Mouse (Mus musculus) layer of hippocampus, adult 9-11 months (tissue): ENCODE results near the gene Ghrh.
"Not testable (repeated sequence)": the region's sequence is repeated elsewhere in the genome, so short reads cannot be mapped to it uniquely, and the experiment has no call there.

Source experiments
- DNase-seq: peaks from one replicate; pipeline ENCODE4 v3.0.0; 2022

The Ghrh gene

DNA sequence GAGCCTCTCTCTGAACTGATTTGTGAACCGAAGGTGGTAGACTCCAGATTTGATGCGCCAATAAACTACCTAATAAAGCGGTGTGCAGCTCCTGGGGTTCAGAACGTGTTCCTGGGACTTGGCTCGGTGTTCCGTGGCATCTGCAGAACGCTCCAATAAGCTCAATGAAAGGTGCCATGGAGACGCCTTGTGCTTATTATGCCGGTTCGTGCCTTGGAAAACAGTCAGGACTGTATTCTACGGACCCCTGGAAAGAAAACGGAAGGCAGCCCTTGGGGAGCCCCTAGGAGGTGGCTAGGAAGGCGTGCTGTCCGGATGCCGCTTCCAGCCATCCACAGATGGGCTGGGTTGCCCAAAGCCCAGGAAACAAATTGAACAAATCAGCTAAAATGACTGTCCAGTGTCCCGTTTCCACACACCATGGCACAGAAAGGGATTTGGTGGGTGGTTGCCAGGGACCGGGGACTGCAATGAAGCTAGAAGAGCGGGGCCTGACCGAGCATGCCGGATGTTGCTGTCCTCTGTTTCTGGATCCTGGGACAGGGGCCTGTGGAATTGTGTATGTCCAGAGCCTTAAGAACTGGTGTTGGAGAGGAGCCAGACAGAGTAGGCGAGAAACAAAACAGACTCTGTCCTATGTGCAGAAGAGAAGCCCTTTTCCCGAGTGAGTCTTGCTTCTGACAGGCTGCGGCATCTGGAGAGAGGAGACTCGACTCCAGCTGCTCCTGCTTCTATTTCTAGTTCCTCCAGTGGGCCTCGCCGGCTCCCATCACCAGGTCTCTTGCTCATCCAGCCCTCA, at the start of gene Ghrh:
TSS of gene Ghrh (minus strand) at position 146 of the 799 bp plus-strand sequence.
- DNase-seq: peak; percentile 62

DNA sequence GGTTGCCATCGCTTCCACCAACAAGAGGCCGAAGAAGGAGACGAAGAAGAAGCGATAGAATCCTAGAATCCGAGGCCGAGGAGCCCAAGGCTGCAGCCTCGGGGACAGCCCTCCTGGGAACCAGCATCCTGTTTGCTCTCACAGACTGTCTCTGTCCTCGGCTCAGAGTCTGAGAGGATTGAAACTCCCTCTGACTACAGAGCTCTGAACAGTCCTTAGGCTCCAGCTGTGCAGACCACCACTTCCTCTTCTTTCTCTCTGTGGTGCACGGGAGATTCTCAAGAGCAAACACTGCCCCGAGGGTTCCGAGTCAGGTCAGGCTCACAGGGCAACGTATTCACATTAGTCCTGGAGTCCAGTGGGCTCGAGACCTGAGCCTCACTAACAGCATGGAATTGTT, 48.7 kb upstream of the Ghrh start:
- no peak for DNase-seq

DNA sequence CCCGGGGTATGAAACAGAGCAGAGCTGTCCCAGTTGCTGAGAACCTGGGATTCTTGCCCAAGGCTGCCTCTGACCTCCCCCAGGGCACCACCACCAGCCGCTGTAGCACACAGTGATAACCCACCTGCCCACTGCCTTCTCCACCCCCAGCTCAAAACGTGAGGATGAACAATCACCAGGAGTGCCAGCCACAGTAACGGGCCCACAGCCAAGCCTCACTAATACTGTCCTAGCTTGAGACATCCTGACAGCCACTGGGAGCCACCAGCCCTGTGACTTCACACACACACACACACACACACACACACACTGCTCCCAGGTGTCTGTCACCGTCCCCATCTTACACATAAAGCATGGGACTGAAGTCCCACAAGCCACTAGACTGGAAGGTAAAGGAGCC, 48.1 kb upstream of the Ghrh start:
- DNase-seq: no peak

DNA sequence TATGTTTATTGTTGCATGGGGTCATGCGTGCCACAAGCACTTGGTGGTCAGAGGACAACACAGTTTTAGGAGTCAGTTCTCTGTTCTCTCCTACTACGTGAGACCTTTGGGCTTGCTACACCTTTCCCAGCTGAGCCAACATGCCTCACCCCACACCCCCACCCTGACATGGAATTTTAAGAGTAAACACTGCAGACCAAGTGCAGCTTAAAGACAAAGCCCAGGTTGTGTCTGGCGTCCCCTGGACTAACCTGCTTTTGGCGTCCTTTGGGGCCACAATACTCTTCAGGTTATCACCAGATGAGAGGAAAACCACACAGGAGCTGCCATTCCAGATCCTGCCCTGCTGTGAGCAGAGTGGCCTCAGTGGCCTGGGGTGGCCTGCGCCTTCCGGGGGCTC, 47.6 kb upstream of the Ghrh start:
- DNase-seq: no peak

DNA sequence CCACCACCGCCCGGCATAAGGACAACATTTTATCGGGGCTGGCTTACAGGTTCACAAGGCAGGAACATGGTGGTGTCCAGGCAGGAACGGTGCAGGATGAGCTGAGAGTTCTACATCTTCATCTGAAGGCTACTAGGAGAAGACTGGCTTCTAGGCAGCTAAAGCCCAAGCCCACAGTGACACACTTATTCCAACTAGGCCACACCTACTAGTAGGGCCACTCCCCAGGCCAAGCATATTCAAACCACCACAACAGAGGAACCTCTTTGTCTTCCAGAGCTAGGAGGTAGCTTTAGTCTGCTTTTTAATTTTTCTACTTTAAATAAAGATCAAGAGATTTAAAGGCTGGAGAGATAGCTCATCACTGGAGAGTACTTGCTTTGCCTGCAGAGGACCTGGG, 46.2 kb upstream of the Ghrh start:
- no peak for DNase-seq

DNA sequence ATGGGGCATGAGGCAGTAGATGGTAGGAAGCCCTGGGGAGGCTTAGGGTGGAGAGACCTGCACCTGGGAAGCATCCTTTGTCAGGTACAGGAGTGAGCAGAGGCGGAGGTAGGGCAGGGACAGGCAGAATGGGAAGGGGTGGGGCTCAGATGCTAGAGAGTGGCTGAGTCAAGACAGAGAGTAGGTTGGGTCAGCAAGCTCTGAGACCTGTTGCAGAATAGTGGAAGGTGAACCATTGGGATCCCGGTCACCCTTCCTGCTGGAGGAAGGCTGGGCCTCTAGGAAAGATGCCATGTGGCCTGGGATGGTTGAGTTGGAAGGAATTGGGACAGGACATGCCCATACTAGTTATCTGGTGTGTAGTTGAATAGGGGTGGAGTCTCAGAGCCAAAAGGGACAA, 45.0 kb upstream of the Ghrh start:
- no peak for DNase-seq

DNA sequence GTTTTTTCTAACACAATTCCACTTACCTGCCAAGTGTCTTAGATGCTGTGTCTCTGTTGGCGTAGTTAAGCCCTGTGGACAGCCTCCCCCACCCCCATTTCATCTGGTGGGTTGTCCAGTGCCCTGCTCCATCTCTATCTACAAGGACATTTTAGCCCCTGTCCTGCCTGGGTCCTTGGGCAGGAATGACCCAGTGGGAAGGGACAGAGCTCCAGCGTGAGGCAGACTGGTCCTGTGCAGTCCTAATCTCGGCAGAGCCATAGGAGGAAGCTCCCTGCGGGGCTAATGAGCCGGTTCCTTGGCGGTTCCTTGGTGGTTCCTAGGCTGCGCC, 42.2 kb upstream of the Ghrh start:
- DNase-seq: no peak

DNA sequence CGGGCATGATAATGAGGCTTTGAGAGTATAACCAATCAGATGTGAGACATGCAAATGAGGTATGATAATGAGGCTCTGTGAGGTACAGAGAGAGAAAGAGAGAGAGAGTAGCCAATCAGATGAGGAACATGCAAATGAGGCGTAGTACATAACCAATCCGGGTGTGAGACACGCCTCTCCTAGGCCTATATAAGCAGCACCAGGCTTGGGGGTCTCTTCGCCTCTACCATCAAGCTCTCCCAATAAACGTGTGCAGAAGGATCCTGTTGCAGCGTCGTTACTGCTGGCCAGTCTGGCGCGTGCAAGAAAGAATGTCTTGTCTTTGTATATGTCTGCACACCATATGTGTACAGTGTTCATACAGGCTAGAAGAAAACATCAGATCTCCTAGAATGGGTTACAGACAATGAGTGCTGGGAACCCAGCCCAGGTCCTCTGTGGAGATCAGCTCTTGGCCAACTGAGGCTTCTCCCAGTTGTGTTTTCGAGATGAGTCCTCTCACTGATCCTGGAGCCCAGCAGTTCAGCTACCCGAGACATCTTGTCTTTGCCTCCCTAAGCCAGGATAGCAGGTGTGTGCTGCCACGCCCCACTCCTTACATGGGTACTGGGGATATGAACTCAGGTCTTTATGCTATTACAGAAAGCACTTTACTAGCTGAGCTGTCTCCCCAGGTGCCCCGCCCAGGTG, 41.7 kb upstream of the Ghrh start:
- DNase-seq: not testable (repeated sequence)

DNA sequence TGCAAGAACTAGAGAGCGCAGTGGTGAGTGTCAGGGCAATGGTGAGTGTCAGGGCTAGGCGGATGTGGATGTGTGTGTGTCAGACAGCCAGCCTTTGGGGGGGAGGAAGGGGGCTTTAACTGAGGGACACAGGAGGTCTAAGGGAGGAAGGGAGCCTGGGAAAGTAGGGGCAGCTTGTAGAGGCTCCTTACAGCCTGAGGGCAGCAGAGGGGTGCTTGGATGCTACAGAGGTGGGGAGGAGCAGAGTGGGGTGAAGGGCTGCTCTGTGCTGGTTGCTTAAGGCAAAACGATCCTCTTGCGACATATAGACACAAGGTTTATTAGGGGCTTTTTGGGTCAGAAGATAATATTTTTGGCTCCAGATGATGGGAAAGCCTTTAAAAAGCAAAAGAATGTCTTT, 37.5 kb upstream of the Ghrh start:
- no peak for DNase-seq

DNA sequence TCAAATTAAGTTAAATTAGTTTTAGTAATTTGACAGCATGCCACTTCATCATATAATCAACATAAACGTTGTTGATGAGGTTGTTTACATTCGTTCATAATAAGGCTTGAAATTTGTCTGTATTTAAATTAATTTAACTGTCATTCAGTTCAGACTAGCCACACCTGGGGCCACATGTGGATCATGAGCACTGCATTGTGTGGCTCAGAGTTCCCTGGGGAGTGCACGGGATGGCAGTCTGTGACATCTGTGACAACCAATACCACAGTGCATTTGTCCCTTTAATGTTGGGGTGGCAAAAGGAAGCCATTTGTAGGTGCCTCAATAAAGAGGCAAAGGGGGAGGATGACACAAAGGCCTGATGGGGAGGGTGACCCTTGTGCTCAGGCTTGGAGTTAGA, 29.7 kb upstream of the Ghrh start:
- no peak for DNase-seq

DNA sequence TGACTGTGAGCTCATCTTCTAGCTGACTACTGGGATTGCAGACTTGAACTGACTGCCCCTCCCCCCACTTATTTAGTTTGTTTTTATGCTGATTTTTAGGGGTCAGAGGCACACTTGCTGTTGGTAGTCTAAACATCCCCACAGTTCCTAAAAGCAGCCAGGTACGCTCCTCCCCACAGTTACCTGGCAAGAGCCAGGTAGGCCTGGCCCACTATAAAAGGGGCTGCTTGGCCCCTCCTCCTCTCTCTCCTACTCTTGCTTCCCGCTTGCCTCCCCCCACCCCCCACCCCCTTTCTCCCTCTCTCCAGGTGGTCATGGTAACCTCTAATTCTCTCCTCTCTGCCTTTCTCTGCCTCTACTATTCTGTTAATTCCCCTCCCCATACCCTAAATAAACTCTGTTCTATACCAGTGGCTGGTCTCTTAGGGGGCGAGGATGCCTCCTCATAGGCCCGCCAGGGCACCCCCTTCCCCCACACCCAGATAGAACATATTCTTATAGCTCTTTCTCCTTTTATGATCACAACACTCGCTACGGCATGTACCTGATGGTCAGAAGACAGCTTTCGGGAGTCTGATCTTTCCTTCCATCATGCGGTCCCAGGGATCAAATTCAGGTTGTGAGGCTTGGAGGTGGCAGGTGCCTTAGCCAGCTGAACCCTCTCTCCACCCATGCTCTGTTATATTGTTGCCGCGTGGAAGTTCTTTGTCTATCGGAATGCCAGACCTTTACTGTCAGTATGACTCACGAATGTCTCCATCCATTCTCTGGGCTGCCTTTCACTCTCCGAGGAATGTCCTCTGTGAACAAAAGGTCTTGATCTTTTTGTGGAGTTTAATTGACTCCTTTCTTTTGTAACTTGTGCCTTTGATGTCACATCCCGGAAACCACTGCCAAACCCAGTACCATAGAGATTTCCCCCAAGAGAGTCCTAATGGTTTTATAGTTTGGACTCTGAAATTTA, 28.8 kb upstream of the Ghrh start:
- no peak for DNase-seq

DNA sequence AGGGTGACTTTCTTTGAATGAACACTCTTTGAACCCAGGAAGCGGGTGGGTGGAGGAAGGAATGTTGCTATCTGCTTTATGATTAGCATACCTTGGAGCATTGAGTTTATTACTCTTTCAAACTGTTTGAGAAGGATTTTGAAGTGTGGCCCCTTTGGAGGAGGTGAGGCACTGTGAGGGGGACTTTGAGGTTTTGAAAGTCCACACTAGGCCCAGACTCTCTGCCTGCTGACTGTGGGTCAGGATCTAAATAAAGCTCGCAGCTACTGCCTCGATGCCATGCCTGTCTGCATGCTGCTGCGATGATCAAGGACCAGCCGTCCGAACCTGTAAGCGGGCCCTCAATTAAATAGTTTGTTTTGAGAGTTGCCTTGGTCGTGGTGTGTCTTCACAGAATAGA, 27.7 kb upstream of the Ghrh start:
- no peak for DNase-seq

DNA sequence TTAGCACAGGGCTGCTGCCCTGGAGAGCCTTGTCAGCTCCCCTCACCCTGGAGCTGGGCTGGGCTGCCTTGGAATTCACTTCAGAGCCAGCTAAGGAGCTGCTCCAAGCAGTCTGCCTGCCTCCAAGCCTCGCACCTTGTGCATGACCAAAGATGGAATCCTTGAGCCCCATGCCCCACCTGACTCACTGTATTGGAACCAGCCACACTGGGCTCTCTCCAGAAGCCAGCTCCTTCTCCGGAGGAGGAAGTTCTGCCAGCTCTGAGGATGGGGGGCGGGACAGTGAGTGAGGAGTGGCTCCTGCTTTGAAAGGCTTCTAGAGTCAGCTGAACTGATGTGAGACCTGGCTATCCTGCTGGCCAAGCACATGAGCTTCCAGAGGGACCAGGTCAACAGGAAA, 26.4 kb upstream of the Ghrh start:
- DNase-seq: no peak

DNA sequence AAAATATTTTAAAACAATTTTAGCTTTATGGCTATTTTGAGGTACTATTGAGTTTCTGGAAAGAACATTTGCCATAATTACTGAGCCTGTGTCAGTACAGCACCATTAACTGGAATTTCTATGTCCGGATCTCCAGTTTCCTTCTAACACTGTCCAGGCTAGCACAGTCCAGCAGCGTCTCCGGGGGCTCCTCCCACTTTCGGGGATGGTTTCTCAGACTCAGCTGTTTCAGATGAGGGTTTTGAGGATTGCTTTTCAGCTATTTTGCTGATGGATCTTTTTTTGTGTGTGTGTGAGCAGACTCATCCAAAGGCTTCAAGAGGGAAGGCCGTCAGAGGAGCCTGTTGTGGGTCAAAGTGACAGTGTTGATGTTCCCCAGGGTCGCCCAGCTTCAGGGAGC, 24.4 kb upstream of the Ghrh start:
- no peak for DNase-seq

DNA sequence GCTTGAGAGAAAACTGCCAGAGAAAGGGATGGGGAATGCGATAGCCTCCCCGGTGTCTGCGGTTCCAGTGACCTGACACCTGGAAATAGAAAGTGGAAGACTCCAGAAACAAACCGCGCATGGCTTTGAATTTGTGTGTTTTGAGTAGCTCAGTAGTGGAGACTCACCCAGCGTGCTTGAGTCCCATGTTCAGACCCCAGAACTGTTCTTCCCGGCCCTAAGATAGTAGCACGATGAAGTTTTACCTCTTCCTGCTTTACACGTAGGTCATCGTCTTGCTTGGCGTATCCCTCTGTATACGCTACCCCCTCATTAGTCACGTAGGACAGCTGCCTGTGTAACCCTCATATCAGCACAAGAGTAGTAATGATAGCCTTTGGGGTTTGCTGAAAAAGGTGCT, 20.7 kb upstream of the Ghrh start:
- DNase-seq: no peak

DNA sequence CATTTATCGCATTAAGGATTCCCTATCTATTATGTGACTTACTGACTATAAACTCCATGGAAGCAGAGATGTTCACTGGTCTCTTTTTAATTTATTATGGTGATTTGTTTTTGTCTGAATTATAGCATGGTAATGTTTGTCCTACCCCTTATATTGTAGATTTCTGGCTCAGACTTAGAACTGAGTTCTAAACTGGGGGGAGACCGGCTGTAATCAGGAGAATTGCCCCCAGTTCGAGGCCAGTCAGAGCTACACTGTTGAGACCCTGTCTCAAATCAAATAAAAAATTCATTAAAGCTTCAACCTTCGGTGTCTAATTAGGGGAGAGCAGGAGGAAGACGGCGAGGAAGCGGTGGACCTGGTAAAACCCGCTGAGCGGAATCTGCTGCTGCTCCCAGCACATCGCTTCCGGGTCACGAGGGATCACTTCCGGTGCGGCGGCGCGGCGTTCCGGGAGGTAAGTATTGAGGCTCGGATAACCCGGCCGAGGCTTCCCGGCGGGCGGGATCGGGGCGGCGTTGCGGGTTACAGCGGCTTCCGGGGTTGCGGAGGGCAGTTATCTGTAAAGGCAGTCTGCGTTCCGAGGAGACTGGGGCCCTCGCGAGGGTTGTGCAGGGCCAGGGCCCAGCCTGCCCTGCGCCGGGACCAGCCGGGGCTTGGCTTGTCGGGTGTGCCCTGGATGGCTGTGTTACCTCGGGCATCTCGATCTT, 20.0 kb upstream of the Ghrh start, which contains the start of gene Manbal:
TSS of gene Manbal (plus strand) at position 411 of the 710 bp plus-strand sequence.
- peak; percentile 91 for DNase-seq

DNA sequence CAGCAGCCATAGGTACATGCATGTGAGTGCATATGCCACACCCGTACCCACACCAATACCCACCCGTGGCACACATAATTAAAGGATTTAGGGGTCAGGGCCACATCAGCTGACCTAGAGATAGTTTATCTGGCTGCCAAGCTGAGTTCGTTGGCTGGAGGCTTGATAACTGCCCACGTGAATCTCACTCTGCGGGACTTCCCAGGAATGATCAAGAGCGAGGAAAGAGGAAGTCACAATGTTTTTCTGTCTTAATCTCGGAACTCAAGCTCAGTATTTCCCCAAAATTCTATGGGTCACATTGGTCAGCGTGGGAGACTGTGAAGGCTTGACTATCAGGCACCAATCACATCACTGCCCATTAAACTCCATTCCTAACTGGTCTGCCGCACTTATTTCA, 19.5 kb upstream of the Ghrh start:
- DNase-seq: peak; percentile 29

DNA sequence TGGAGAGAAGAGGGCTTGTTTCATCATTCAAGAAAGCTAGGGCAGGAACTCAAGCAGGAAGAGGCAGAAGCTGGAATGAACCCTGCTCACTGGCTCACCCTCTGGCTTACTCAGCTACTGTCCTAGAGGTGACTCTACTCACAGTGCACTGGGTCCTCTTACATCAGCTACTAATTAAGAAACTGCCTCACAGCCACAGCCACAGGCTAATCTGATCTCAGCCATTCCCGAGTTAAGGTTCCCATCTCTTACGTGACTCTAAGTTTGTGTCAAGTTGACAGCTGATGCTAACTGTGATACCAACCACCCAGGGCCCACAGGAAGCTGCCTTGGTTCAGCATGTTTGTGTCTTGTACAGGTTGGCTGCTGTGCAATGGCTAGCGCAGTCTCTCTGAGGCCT, 15.7 kb upstream of the Ghrh start:
- no peak for DNase-seq

DNA sequence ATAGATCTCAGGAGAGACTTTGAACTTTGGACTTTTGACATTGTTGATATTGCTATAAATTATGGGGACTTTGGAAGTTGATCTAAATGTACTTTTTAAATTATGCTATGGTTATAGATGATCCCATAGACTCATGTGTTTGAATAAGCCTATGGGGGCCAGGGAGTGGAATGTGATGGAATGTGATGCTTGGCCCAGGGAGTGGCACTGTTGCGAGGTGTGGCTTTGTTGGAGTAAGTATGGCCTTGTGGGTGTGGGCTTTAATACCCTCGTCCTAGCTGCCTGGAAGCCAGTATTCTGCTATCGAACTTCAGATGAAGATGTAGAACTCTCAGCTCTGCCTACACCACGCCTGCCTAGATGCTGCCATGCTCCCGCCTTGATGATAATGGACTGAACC, 12.7 kb upstream of the Ghrh start:
- no peak for DNase-seq

DNA sequence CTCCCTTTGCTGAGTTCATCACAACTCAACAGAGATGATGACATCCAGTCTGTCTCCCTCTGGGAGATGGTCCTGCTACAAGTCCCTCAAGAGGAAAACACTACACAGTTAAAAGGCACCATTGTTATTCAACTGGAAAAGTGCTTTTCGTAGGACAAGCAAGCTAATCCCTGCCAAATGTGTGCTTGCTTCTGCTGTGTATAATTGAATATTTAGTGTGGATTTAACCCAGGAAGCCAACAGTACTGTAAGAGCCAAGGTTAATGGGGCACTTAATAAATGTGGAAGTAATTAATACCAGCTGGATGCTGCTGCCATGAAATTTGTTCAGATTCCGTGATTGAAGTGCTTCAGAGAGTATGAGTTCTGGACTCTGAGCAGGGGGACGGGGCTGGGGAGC, 6.8 kb upstream of the Ghrh start:
- no peak for DNase-seq

DNA sequence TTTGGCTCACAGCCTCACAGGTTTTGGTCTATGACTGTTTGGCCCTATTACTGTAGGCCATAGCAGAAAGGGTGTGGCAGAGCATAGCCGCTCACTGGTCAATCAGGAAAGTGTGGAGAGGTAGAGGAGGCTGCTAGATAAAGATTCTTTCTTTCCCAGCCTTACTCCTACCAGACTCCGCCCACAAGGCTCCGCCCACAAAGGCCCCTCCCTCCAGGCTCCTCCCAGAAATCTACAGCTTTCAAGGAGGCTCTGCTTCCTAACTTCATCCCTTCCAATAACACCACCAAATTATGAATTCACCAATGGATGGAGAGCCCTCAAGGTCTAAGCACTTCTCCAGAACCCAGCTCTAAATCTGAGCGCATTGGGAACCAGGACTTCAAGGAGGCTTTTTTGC, 5.9 kb upstream of the Ghrh start:
- no peak for DNase-seq

DNA sequence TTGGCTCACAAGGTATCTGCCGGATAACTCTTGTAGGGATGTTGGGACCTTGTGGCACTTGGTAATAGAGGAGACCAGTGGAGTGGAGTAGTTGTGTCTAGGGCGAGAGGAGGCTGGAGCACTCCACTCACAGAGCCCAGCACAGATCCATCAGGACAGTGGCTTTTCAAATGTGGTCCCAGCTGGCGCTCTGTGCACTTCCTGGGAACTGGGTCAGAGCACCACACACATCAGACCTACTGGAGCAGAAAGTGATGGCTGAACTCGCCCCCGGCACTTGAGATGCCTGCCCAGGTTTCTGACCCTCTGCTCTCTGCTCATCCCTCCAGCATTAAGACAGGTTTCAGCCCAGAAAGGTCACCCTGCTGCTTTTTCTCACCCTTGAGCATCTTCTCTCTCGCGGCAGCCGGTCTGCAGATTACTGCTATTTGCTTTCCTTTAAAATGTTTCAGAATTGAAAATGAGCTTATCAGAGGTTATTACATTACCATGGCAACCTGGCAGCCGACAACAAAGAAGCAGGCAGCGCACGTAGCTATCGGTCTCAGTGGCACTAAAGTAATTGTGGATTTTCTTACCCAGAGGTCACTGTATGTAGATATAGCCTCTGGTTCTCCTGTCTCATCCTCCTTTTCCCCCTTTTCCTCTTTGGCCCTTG, 1.9 kb upstream of the Ghrh start:
- DNase-seq: peak; percentile 35
